Mouse (Mus musculus) frontal cortex, postnatal 36 days (tissue): ENCODE measurements around the gene Aebp2.

Experiments used
- DNase-seq, 2 experiments: peaks; one replicate each; pipeline ENCODE4 v3.0.0; 2022; ENCODE audit warnings: low spot score in 2 of 2

The Aebp2 gene

DNA sequence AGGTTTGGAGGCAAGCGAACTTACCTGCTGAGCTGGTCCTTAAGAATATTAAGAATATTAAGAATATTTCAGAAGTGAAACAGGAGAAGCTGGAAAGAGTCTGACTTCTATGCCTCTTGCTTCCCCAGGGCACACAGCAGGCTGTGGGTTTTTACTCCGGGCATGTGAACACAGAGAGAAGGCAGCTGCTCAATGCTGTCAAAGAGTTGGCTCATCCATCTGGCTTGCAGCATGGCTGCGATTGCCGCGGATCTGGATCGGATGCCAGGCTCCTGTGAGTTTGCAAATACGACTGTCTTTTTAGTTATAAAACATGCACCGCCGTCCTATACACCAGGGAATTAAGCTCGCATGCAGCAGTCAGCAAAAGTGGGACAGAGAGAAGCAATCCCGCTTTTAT lies 75.5 kb downstream of the Aebp2 start:
- peak; percentile 38 to 50 for DNase-seq

DNA sequence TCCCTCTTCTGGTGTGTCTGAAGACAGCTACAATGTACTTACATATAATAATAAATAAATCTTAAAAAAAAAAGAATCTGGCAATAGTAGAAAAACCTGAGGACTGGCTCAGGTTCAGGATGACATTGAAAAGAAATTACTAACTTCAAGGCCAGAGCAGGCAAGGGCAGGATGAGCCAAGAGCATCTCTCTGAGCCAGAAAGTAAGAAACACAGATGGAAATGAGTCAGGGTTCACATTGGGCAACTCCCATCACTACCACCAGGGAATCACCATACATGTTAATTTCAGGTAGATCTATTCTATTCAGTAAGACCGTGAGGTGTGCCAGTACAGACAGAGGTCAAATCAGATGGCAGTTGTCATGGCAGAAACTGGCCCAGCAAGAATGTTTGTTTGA lies 76.1 kb downstream of the Aebp2 start:
- no peak for DNase-seq

DNA sequence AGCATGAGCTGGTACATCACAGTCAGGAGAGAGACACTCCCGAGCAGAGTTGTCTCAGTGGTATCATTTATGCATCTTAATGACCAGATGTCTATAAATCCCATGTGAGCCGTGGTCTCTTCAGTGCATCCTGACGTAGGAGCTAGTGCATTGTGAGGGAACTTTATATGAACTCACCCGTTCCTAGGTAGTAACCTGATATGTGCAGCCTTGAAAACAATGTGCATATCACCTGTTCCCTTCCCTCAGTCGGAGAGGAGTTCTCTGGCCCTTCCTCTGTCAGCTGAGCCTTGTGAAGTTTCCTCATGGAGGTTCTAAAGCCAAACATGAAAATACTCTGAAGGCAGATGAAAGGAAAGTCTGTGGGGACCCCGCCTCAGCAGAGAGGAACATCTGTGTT lies 78.8 kb downstream of the Aebp2 start:
- no peak for DNase-seq

DNA sequence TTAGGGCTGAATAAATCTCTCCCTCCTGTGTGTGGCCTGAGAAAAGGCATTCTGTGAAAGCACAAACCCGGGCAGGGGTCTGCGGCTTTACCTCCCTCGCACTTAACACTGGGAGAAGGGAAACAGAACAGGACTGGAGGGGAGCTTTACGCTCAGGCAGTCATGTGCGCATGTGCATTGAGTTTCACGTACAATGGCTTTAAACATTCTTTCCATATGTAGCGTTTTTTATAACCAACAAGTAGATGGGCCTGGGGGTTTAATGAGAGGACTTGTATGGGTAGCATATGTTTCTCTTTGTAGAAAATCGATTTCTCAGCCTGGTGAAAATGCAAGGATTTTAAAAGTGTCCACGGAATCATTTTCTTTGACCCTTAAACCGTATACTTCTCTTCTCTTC lies 82.7 kb downstream of the Aebp2 start:
- no peak for DNase-seq

DNA sequence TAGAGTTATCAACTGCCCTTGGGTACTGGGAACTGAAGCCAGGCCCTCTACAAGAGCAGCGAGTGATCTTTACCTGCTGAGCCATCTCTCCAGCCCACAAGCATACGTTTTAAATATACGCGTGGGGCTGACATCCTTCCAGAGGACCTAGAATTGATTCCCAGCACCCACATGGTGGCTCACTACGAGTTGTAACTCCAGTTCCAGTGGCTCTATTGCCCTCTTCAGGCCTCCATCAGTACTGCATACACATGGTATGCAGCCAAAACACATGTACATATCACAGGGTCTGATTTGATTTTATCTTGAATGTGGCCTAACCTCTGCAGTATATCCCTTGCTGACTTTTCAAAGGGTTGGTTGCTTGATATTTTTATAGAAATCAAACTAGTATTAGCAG lies 83.6 kb downstream of the Aebp2 start:
- DNase-seq, result no peak

DNA sequence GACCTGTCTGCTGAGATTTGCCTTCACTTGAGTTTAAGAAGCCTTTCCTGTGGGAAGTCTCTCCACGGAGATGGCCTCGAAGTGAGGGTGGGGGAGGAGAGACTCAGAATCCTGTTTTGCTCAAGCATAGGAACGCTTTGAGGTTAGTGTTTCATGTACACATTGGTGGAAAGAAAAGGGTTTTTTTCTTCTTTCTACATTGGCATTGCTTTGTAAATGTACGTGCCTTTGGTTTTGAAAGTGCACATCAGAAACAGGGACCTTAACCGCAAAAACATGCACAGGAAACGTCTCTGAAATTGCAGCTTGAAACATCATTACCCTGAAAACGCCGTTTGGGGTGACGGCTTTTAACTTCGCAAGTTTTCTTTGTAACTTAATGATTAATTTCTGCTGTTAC lies 85.6 kb downstream of the Aebp2 start:
- no peak for DNase-seq

DNA sequence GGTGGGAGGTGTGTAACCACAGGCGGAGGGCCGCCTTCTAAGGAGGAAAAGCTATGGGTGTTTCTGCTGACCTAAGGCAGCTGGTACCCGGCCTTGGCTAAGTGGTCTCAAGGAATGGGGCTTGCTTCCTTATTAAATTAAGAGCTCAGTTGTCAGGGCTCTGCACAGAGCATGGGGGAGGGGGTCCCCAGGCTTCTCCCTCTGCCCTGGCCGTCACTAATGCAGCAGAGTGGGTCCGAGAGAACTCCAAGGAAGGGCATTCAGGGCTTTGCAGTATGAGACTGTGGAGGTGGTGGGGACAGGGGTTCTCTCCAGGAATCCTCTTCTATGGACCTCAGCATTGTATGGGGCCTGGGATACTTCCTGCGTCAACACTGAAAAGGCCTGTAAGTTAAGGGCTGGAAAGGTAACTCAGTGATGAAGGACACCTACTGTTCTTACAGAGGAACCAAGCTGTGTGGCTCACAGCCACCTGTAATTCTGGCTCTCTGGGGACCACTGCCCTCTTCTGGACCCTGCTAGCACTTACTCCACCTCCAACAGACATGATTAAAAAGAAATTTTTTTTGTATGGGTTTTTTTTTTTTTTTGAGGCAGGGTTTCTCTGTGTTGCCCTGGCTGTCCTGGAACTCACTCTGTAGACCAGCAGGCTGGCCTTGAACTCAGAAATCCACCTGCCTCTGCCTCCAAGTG lies 87.1 kb downstream of the Aebp2 start:
- DNase-seq, result no peak

DNA sequence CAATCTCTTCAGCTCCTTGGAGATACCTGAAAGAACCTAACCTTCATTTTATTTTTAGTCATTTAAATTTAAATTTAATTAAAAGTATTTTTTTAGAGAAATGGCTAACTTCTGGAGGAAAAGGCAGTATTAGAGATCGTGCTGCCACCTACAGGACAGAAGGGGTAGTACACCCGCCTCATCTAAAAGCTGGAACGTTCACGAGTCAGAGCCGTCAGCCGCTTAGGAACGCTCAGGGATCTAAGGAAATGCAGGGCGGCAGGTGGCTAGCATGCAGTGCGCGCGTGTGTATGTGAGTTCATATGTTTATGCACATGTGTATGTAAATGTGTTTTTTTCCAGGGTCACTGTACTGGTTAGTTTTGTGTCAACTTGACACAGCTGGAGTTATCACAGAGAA lies 90.3 kb downstream of the Aebp2 start:
- DNase-seq, result peak; percentile 66 to 82

DNA sequence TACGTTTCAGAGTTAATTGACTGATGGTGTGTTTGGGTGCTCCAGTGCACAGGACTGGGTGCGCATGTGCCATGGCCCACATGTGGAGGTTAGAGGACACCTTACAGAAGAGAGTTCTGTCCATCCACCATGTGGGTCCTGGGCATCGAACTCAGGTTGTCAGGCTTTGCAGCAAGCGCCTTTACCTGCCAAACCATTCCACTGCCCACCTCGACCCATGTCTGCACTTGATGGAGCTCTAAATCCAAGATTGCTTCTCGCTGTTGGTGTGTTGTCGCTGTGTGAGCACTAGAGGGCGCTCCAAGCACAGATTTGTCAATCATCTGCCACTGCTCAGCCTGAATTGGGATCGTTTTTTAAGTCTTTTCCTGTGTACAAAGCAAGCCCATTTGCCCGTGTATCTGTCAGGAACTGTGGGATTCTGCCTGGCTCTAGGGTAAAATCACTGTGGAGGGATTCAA lies 92.5 kb downstream of the Aebp2 start:
- DNase-seq, result peak; percentile 70 to 79

DNA sequence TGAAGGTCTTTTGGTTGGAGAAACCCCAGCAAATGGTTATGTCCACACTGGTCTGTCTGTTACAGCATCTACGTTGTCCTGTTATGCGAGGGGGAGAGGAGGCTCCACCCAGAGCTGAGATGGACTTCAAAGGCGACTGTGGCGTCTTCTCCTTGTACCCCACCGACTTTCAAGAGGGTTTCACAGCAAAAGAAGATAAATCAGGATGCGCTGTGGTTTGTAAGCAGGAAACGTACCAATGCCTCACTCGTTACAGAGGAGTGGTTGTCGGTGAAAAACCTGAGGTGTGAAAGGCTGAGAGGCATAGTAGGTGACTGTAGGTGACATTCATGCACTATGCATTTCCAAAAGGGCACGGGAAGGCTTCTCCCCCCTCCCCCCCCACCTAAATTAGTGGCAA lies 99.6 kb downstream of the Aebp2 start:
- DNase-seq, result no peak
